Comparison of ENCODE assay signal across 10 mouse cellular contexts in the genomic region with DNA sequence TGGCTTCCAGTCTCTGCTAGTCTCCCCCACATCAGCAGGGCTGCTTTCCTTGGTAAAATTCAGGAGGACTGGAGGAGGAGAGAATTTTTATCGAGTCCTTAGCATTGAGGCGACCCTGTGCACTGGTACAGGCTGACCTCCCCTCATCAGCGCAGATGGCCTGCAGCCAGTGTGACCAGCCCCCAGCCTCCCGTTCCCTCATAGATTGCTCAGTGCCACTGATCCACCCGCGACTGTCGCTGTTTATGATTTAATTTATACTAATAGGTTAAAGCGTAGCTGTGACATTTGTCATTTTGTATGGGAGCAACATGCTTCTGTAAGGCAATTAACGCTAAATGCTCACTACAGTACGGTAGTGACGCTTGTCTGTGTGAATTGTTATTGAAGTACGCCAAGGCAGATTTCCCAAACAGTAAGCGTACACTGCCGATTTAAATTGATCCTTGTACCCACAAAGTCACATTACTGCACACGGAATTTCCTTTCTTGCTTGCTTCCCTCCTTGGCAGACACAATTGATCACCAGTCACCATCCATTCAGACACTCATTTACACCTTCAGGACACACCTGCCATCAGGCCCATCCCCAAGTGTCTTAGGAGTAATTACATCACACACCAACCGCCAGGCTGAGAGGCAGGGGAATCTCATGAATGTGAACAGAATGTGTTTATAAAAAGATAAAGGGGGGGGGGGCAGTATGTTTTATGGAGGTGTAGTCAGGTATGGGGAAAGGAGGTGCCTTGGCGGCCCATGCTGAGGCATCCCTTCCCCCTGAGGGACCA. TPM values are rescaled to one million over a fixed set of nuclear protein-coding genes. Genes with fewer than 3 reads are reported as not detected.
A peak's percentile ranks its signal among the peaks of the same experiment; 100 is the strongest.
DNase-seq lines count a peak whose midpoint lies in the region; ATAC-seq and TF ChIP-seq lines count a peak whose summit lies in the region.
"Had no signal": no experiment of that assay in that cellular context is flagged by ENCODE, and none has a peak within 500 bp of the region (broad histone marks: within the 10 kb centered on the region; RNA-seq: fewer than 3 reads in every experiment).

No protein-coding gene starts in this region.

- no peaks in the 10 kb centered on the region for H3K36me3 ChIP-seq in heart, embryonic 12.5 days
- peaks cover 9% of the 10 kb centered on the region; the same call in 1 of the 2 replicates for H3K36me3 ChIP-seq in ES-E14 (ENCODE audit: control insufficient read depth, insufficient read depth, low read length, poor library complexity, severe bottlenecking)
- H3K36me3 ChIP-seq in hindbrain, embryonic 11.5 days (ENCODE audit: control insufficient read depth, insufficient read depth, low read length) = no peaks in the 10 kb centered on the region
- H3K36me3 ChIP-seq in liver, postnatal 0 days (replicated peaks; ENCODE audit: insufficient read depth, low read length) = no peaks in the 10 kb centered on the region

- no peak for TF ChIP-seq EP300 in liver, postnatal 0 days (IDR thresholded peaks at IDR 0.05; ENCODE audit: low read depth)

- H3K4me2 ChIP-seq in heart, embryonic 12.5 days = peak overlapping the region; percentile 60
- peak overlapping the region; percentile 39 for H3K4me2 ChIP-seq in hindbrain, embryonic 11.5 days (replicated peaks; ENCODE audit: low read depth, low read length)
- H3K4me2 ChIP-seq in liver, postnatal 0 days (ENCODE audit: low read depth, low read length) = peak overlapping the region; percentile 60

- no peak overlapping the region for H3K27ac ChIP-seq in heart, embryonic 12.5 days (ENCODE audit: poor library complexity, severe bottlenecking)
- peak overlapping the region; percentile 100 for H3K27ac ChIP-seq in ES-E14 (ENCODE audit: insufficient read depth, low read depth, low read length, poor library complexity, severe bottlenecking)
- peak overlapping the region; percentile 96 for H3K27ac ChIP-seq in hindbrain, embryonic 11.5 days (ENCODE audit: low read depth, low read length)
- H3K27ac ChIP-seq in liver, postnatal 0 days (ENCODE audit: low read depth) = no peak overlapping the region

- DNase-seq in heart, postnatal 14 days = no peak
- DNase-seq in ES-E14 (ENCODE audit: low read depth, low spot score) = no peak
- DNase-seq in hindbrain, embryonic 11.5 days (ENCODE audit: low spot score) = no peak
- DNase-seq in liver, postnatal 0 days = no peak
- no peak for DNase-seq in layer of hippocampus, adult 11-12 months (ENCODE audit: low spot score)
- DNase-seq in thymus, adult 18-20 months = no peak
- DNase-seq in frontal cortex, adult 2 months (ENCODE audit: extremely low spot score in 1 of 2, low spot score in 1 of 2) = no peak
- DNase-seq: adrenal gland, adult 8-10 months; right cerebral cortex, postnatal 4 days had no signal

- ATAC-seq in heart, embryonic 12.5 days (ENCODE audit: insufficient number of reproducible peaks, low FRiP score) = peak; percentile 46
- peak; percentile 63 for ATAC-seq in hindbrain, embryonic 11.5 days (ENCODE audit: low FRiP score)
- ATAC-seq in liver, postnatal 0 days = no peak

- TF ChIP-seq CTCF in liver, postnatal 0 days (IDR thresholded peaks at IDR 0.05; ENCODE audit: low read depth) = no peak

- intact Hi-C loops in heart, postnatal 14 days (cut with DNase I) = no loop called here

- in situ Hi-C loops in ES-E14 (cut with MboI; ENCODE audit: low sequenced_read_pairs in 2 of 2, unreplicated experiment in 2 of 2) = loop anchor here in 1 of 2 experiments (10.0 kb wide), 1 partner anchor 246 kb away; no protein-coding TSS in a partner anchor

- H3K9me3 ChIP-seq in heart, embryonic 12.5 days (replicated peaks) = no peaks in the 10 kb centered on the region
- H3K9me3 ChIP-seq in ES-E14 (ENCODE audit: control insufficient read depth, insufficient read depth, low read depth, low read length) = no peaks in the 10 kb centered on the region
- H3K9me3 ChIP-seq in hindbrain, embryonic 11.5 days (ENCODE audit: control insufficient read depth, low read length) = no peaks in the 10 kb centered on the region
- no peaks in the 10 kb centered on the region for H3K9me3 ChIP-seq in liver, postnatal 0 days (ENCODE audit: low read length)

- WGBS in heart, embryonic 12.5 days = 33% methylated on average over 17 of the region's 17 CpGs
- WGBS in hindbrain, embryonic 11.5 days = 17% methylated on average over 17 of the region's 17 CpGs
- 43% methylated on average over 17 of the region's 17 CpGs for WGBS in liver, postnatal 0 days (ENCODE audit: insufficient replicate concordance)

- H3K4me3 ChIP-seq in heart, embryonic 12.5 days = peak overlapping the region; percentile 35
- peak overlapping the region; percentile 38 to 75 for H3K4me3 ChIP-seq in ES-E14 (ENCODE audit: insufficient read depth in 1 of 2, low read depth in 1 of 2, low read length in 2 of 2, poor library complexity in 1 of 2, severe bottlenecking in 1 of 2)
- no peak overlapping the region; the same call in 1 of the 2 replicates for H3K4me3 ChIP-seq in hindbrain, embryonic 11.5 days (ENCODE audit: low read depth, low read length)
- H3K4me3 ChIP-seq in liver, postnatal 0 days (ENCODE audit: low read depth, low read length) = 0 out of 2 replicates have a peak overlapping the region, but pooled peaks have one; percentile 18

- H3K9ac ChIP-seq in heart, embryonic 12.5 days = peak overlapping the region; percentile 47; the same call in 1 of the 2 replicates
- H3K9ac ChIP-seq in ES-E14 (ENCODE audit: insufficient read depth, low read depth, low read length, poor library complexity, severe bottlenecking) = peak overlapping the region; percentile 73
- H3K9ac ChIP-seq in hindbrain, embryonic 11.5 days (ENCODE audit: low read depth, low read length) = peak overlapping the region; percentile 38; the same call in 1 of the 2 replicates
- no peak overlapping the region for H3K9ac ChIP-seq in liver, postnatal 0 days (replicated peaks)

- peaks cover 15% of the 10 kb centered on the region for H3K4me1 ChIP-seq in heart, embryonic 12.5 days (replicated peaks)
- H3K4me1 ChIP-seq in ES-E14 (ENCODE audit: control insufficient read depth in 2 of 2, insufficient read depth in 2 of 2, low read length in 2 of 2, poor library complexity in 1 of 2) = peaks cover 5 to 7% of the 10 kb centered on the region in 2 experiments
- peaks cover 3% of the 10 kb centered on the region for H3K4me1 ChIP-seq in hindbrain, embryonic 11.5 days (replicated peaks; ENCODE audit: control insufficient read depth, insufficient read depth, low read length)
- H3K4me1 ChIP-seq in liver, postnatal 0 days (ENCODE audit: insufficient read depth) = 0 out of 2 replicates have a peak, but pooled peaks cover 3% of the 10 kb centered on the region

- peaks cover 12% of the 10 kb centered on the region; the same call in 1 of the 2 replicates for H3K27me3 ChIP-seq in heart, embryonic 12.5 days (replicated peaks)
- no peaks in the 10 kb centered on the region for H3K27me3 ChIP-seq in hindbrain, embryonic 11.5 days (ENCODE audit: control insufficient read depth, insufficient read depth, low read length)
- H3K27me3 ChIP-seq in liver, postnatal 0 days (ENCODE audit: insufficient read depth, low read length) = peaks cover 23% of the 10 kb centered on the region; the same call in 1 of the 2 replicates

TF ChIP-seq in ES-E14, 5 proteins besides CTCF, POLR2A, EP300 and RAD21:
- no peak for TF ChIP-seq HCFC1 (IDR thresholded peaks at IDR 0.05; ENCODE audit: borderline replicate concordance, insufficient read depth, low read length)
- no peak for TF ChIP-seq ZNF384 (IDR thresholded peaks at IDR 0.05; ENCODE audit: low read depth, low read length)
- no peak for TF ChIP-seq CHD2 (IDR thresholded peaks at IDR 0.05; ENCODE audit: low read depth, low read length)
- TF ChIP-seq MAFK (IDR thresholded peaks at IDR 0.05; ENCODE audit: insufficient read depth, low read depth, low read length) = no peak

RNA-seq across cellular contexts. Expression of a gene that starts 31.1 kb away (rescaled TPM):
- polyA plus RNA-seq in heart, embryonic 12.5 days (2016; fragmentation: Nextera tagmentation; extraction: Ambion mirVana) = 1.4 and 1.7 TPM in 2 replicates
- 1 to 10 TPM; 4.4 to 4.6 TPM for total RNA-seq in heart, postnatal 14 days (2021)
- total RNA-seq in ES-E14 (2012; rRNA removed) = 75.8 and 104 TPM in 2 replicates
- polyA plus RNA-seq in hindbrain, embryonic 11.5 days (2014; fragmentation: Nextera tagmentation; extraction: Ambion mirVana) = 47.9 and 59.8 TPM in 2 replicates
- 0.13 and 0.14 TPM in 2 replicates for polyA plus RNA-seq in liver, postnatal 0 days (2015; fragmentation: Nextera tagmentation; extraction: Ambion mirVana)
- 35.6 and 38.5 TPM in 2 replicates for polyA plus RNA-seq in frontal cortex, adult 2 months (2012; rRNA removed)

RNA-seq across cellular contexts. Expression of a gene that starts 38.8 kb away (rescaled TPM):
- polyA plus RNA-seq in heart, embryonic 12.5 days (2016; fragmentation: Nextera tagmentation; extraction: Ambion mirVana) = 60.5 and 63.6 TPM in 2 replicates
- 100 to 1,000 TPM; 181 to 186 TPM for total RNA-seq in heart, postnatal 14 days (2021)
- 20.1 and 22.8 TPM in 2 replicates for total RNA-seq in ES-E14 (2012; rRNA removed)
- polyA plus RNA-seq in hindbrain, embryonic 11.5 days (2014; fragmentation: Nextera tagmentation; extraction: Ambion mirVana) = 44.1 and 45.2 TPM in 2 replicates
- polyA plus RNA-seq in liver, postnatal 0 days (2015; fragmentation: Nextera tagmentation; extraction: Ambion mirVana) = 8.2 and 10.7 TPM in 2 replicates
- polyA plus RNA-seq in frontal cortex, adult 2 months (2012; rRNA removed) = 119 and 127 TPM in 2 replicates

Comparison
In these comparisons a context has a peak if more than half of its experiments do, and no peak if none do; other contexts are left out.
1. H3K27ac ChIP-seq: peak in ES-E14 (single experiment) and hindbrain, embryonic 11.5 days (single experiment); none in heart, embryonic 12.5 days (single experiment) and liver, postnatal 0 days (single experiment).
2. RNA of a gene that starts 31.1 kb away (polyA plus RNA-seq): 47.9 to 59.8 TPM in hindbrain, embryonic 11.5 days and 35.6 to 38.5 TPM in frontal cortex, adult 2 months; 1.4 to 1.7 TPM in heart, embryonic 12.5 days and 0.13 to 0.14 TPM in liver, postnatal 0 days; every median in the first group is over 10 times any median in the second.
3. Peak in every context shown above with its lines, with median percentiles within 50 percentile points of each other: H3K4me2 ChIP-seq.